Mouse (Mus musculus) hindbrain, embryonic 13.5 days (tissue): Measurements from ENCODE around the gene Ell3. TPM values are rescaled to one million over a fixed set of nuclear protein-coding genes. Genes with fewer than 3 reads are reported as not detected.
A peak's percentile ranks its signal among the peaks of the same experiment; 100 is the strongest.

Source experiments
- ATAC-seq: fragments of 200-750 bp; cut with Nextera tagmentation; 2 replicates; pipeline ENCODE4 v1.8.0; 2017; ENCODE audit warnings: moderate TSS enrichment; ENCODE audit not compliant: low FRiP score
- H3K27ac ChIP-seq: fragments of 300-500 bp; sonication (generic); 2 replicates; pipeline ENCODE4 v1.5.1; 2015; ENCODE audit warnings: inconsistent platforms, mild to moderate bottlenecking, moderate library complexity
- H3K27me3 ChIP-seq: fragments of 300-500 bp; sonication (generic); 2 replicates; pipeline ENCODE4 v1.6.1; 2015; ENCODE audit warnings: mild to moderate bottlenecking, inconsistent platforms
- H3K36me3 ChIP-seq: fragments of 300-500 bp; sonication (generic); 2 replicates; pipeline ENCODE4 v1.6.1; 2015; ENCODE audit warnings: mild to moderate bottlenecking, inconsistent platforms
- H3K4me1 ChIP-seq: fragments of 300-500 bp; sonication (generic); replicated peaks from 2 replicates; pipeline ENCODE4 v1.6.1; 2015; ENCODE audit warnings: inconsistent platforms
- H3K4me2 ChIP-seq: fragments of 300-500 bp; sonication (generic); 2 replicates; pipeline ENCODE4 v1.6.1; 2015; ENCODE audit warnings: inconsistent platforms, mild to moderate bottlenecking, moderate library complexity
- H3K4me3 ChIP-seq: fragments of 300-500 bp; sonication (generic); 2 replicates; pipeline ENCODE4 v1.5.1; 2015; ENCODE audit warnings: mild to moderate bottlenecking, inconsistent platforms
- H3K9ac ChIP-seq: fragments of 300-500 bp; sonication (generic); 2 replicates; pipeline ENCODE4 v1.6.1; 2015; ENCODE audit warnings: mild to moderate bottlenecking, inconsistent platforms
- H3K9me3 ChIP-seq: fragments of 300-500 bp; sonication (generic); 2 replicates; pipeline ENCODE4 v1.6.1; 2016; ENCODE audit warnings: inconsistent platforms
- WGBS: fragments of 180-500 bp; shearing (Covaris S2); methylation state at CpG from one replicate; pipeline ENCODE4 v1.1.7; 2015; 5-methylcytosine and 5-hydroxymethylcytosine counted together
- microRNA-seq: library from miRNA; unstranded; fragments of <30 nt; microRNA quantifications from one replicate; pipeline ENCODE4, GENCODE M21; 2016
- polyA plus RNA-seq: library from polyadenylated mRNA; unstranded; fragments of >200 nt; fragmentation: Nextera tagmentation; extraction: Ambion mirVana; gene quantifications from 2 replicates; pipeline ENCODE4 v1.2.1, GENCODE M21; 2015

Gene Ell3
- polyA plus RNA-seq, 1 experiment from 2014 or later: 2.8 TPM

- peak overlapping the region; percentile 97 for H3K27ac ChIP-seq
- peak overlapping the region; percentile 98 for H3K4me3 ChIP-seq
- H3K4me1 ChIP-seq: peaks cover 50% of the 10 kb centered on the region
- H3K9ac ChIP-seq: peak overlapping the region; percentile 97
- H3K4me2 ChIP-seq: peak overlapping the region; percentile 58
- H3K36me3 ChIP-seq: peaks cover 13% of the 10 kb centered on the region; the same call in 1 of the 2 replicates
- no peaks in the 10 kb centered on the region for H3K27me3 ChIP-seq
- no peaks in the 10 kb centered on the region for H3K9me3 ChIP-seq
- 1% methylated on average over 29 of the region's 32 CpGs for WGBS
- ATAC-seq: peak; percentile 63
Measured at GRCm38 (mm10) chr2:121414139-121414685, 29.9 kb downstream of the Ell3 start.

GRCm38 (mm10) chr2:121413387-121414042 lies 30.6 kb downstream of the Ell3 start, which contains the start of the genes Pdia3 and Catsper2:
TSS of gene Pdia3 (plus strand) at chr2:121413775.
TSS of gene Catsper2 (minus strand) at chr2:121413792.
- under 1% methylated on average over 66 of the region's 68 CpGs for WGBS
- peak within 1 kb of the TSS; percentile 97 for H3K27ac ChIP-seq
- peaks cover 45% of the 10 kb centered on the region for H3K4me1 ChIP-seq

GRCm38 (mm10) chr2:121412843-121413386 lies 31.2 kb downstream of the Ell3 start:
- Histone ChIP-seq H3K9ac (peak overlapping the region; percentile 97), H3K36me3 (peaks cover 1% of the 10 kb centered on the region; the same call in 1 of the 2 replicates), H3K4me3 (peak overlapping the region; percentile 98), H3K27me3 (no peaks in the 10 kb centered on the region), H3K27ac (peak overlapping the region; percentile 97), H3K9me3 (no peaks in the 10 kb centered on the region), H3K4me2 (peak overlapping the region; percentile 63), H3K4me1 (peaks cover 43% of the 10 kb centered on the region)
- no peak for ATAC-seq
- WGBS: 16% methylated on average over 4 of the region's 4 CpGs

More at GRCm38 (mm10) chr2:121413387-121414042, 30.6 kb downstream of the Ell3 start, which contains the start of the genes Pdia3 and Catsper2:
- peak; percentile 100 for ATAC-seq
- Histone ChIP-seq H3K9me3 (no peaks in the 10 kb centered on the region), H3K4me3 (peak within 1 kb of the TSS; percentile 98), H3K27me3 (no peaks in the 10 kb centered on the region), H3K9ac (peak within 1 kb of the TSS; percentile 97), H3K36me3 (peaks cover 7% of the 10 kb centered on the region; the same call in 1 of the 2 replicates), H3K4me2 (peak within 1 kb of the TSS; percentile 63)

- no peak overlapping the region for H3K4me2 ChIP-seq
- no peak overlapping the region for H3K4me3 ChIP-seq
- no peak overlapping the region for H3K9ac ChIP-seq
- 30% methylated on average over 4 of the region's 4 CpGs for WGBS
- no peaks in the 10 kb centered on the region for H3K9me3 ChIP-seq
- ATAC-seq: no peak
- no peaks in the 10 kb centered on the region for H3K27me3 ChIP-seq
- H3K36me3 ChIP-seq: no peaks in the 10 kb centered on the region; the same call in 1 of the 2 replicates
- peaks cover 12% of the 10 kb centered on the region for H3K4me1 ChIP-seq
- H3K27ac ChIP-seq: no peak overlapping the region
Measured at GRCm38 (mm10) chr2:121408160-121408559, 35.9 kb downstream of the Ell3 start.

- no peaks in the 10 kb centered on the region for H3K4me1 ChIP-seq
- H3K36me3 ChIP-seq: no peaks in the 10 kb centered on the region; the same call in 1 of the 2 replicates
- H3K9me3 ChIP-seq: no peaks in the 10 kb centered on the region
- H3K27ac ChIP-seq: no peak overlapping the region
- no peak overlapping the region for H3K4me2 ChIP-seq
- no peaks in the 10 kb centered on the region for H3K27me3 ChIP-seq
- no peak for ATAC-seq
- H3K4me3 ChIP-seq: no peak overlapping the region
- H3K9ac ChIP-seq: no peak overlapping the region
Measured at GRCm38 (mm10) chr2:121403296-121403695, 40.8 kb downstream of the Ell3 start.

- Histone ChIP-seq H3K4me3 (no peak overlapping the region), H3K4me2 (no peak overlapping the region), H3K27ac (no peak overlapping the region), H3K4me1 (no peaks in the 10 kb centered on the region), H3K36me3 (peaks cover 11% of the 10 kb centered on the region), H3K27me3 (no peaks in the 10 kb centered on the region), H3K9ac (no peak overlapping the region), H3K9me3 (no peaks in the 10 kb centered on the region)
- no peak for ATAC-seq
- 19% methylated on average over 8 of the region's 8 CpGs for WGBS
Measured at GRCm38 (mm10) chr2:121396624-121397023, 47.5 kb downstream of the Ell3 start.

Small RNAs within 50 kb of the gene (microRNA-seq; reads per million reads assigned to microRNA genes)
- gene Gm22953: not detected

Other genes starting within 250 kb of the Ell3 start
- 179 and 194 TPM in 2 replicates for gene Trp53bp1, start 172.9 kb downstream of the Ell3 start, polyA plus RNA-seq
- 16.1 and 20.0 TPM in 2 replicates for gene Map1a, start 154.7 kb downstream of the Ell3 start, polyA plus RNA-seq
- 18.6 and 19.3 TPM in 2 replicates for gene Ppip5k1, start 88.9 kb downstream of the Ell3 start, polyA plus RNA-seq
- gene Ckmt1, start 86.6 kb downstream of the Ell3 start, polyA plus RNA-seq: 49.1 and 50.5 TPM in 2 replicates
- not detected in 2 replicates for gene Strc, start 57.1 kb downstream of the Ell3 start, polyA plus RNA-seq
- 386 and 398 TPM in 2 replicates for gene Pdia3, start 30.5 kb downstream of the Ell3 start, polyA plus RNA-seq
- gene Catsper2, start 30.5 kb downstream of the Ell3 start, polyA plus RNA-seq: 5.7 and 6.8 TPM in 2 replicates
- 391 and 404 TPM in 2 replicates for gene Serf2, start 4.9 kb upstream of the Ell3 start, polyA plus RNA-seq
- 111 and 119 TPM in 2 replicates for gene Hypk, start 9.0 kb upstream of the Ell3 start, polyA plus RNA-seq
- gene Serinc4, start 12.5 kb upstream of the Ell3 start, polyA plus RNA-seq: 1.3 TPM in 2 replicates
- gene Mfap1b, start 29.8 kb upstream of the Ell3 start, polyA plus RNA-seq: 79.2 and 79.7 TPM in 2 replicates
- 34.8 and 36.4 TPM in 2 replicates for gene Mfap1a, start 62.4 kb upstream of the Ell3 start, polyA plus RNA-seq
- 5.1 and 5.8 TPM in 2 replicates for gene Wdr76, start 62.4 kb upstream of the Ell3 start, polyA plus RNA-seq